Mouse (Mus musculus) hindlimb bud, embryonic 11.5 days (tissue): ENCODE measurements around the gene Tdp1.
A peak's percentile ranks its signal among the peaks of the same experiment; 100 is the strongest.

Experiments
- DNase-seq: peaks from one replicate; pipeline ENCODE4 v3.0.0-alpha.2; 2012; ENCODE audit warnings: low read depth, low spot score; ENCODE audit errors: extremely low spot score

Tdp1 gene

DNA sequence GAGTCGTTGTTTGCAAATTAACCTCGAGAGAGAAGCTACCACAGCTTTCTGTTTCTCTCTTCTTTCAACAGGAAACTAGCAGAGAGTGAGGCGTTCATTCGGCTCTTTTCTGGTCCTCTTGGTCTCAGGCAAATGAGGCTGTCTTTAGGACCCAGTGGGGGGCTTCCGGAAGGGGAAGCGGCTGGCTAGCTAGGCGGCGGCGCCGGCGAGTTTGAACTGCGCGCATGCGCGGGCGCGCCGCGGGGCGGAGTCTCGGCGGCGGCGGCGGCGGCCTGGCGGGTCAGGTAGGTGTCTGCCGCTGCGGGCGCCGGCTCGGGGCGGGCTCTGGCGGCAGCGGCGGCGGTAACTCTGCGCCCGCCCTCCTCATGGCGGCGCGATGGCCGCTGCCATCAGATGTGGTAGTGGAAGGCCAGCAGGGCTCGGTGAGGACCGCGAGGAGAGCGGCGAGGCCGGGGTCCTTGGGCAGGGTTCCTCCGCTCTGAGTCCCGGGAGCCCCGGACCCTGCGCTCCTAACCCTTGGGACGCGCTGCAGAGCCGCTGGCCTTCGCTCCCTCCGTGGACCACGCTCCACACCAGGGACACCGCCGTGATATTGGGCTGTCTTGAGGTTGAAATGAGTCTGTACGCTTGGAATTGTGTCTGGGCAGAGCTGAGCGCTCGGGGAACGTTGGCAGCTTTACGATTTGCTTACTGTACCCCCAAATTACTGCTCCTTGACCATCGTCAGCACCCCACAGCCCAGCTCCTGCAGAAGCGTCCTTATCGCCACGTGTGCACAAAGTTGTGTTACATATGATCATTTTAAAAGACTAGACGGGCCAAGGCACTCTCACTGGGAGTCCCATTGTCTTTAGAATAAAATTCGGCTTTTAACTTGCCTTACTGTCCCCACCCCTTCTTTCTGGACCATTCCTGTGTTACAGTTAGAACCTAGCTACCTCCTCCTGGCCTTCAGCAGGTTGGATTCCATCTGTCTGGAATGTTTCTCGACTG lies at the start of gene Tdp1, which contains the start of gene Efcab11:
TSS of gene Tdp1 (plus strand) at position 249 of the 993 bp plus-strand sequence.
TSS of gene Efcab11 (minus strand) at position 171 of the 993 bp plus-strand sequence.
- peak; percentile 81 for DNase-seq

DNA sequence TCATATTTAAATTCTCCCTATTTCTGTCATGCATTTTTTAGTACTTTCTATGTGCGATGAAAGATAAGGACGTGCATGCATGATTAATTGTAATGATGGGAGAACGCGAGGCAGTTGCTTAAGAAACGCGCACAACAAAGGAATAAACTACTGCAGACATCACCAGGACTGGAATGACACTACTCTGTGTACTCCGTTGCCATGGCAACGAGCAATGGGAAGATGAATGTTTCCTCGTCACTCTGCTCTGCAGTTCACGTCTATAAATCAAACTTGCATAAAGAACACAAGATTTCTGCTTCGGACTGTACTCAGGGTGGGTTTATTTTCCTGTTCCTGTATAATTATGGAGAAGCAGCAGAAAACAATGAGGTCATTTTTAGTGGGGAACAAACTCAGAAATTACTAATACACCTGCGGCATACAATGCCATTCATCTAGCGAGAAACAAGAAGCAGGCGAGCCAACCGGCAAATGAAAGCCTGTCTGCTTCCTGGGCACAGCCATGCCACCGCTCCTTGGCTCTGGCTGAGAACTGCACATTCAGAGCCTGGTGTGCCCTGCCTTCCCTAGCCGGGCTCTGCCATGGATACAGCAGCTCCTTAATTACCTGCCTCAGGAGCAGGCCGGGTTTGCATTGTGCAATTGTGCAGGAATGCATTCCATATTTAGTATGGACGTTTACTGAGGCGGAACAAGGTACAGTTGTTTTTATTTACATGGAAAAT lies 47.7 kb upstream of the Tdp1 start:
- peak; percentile 53 for DNase-seq

DNA sequence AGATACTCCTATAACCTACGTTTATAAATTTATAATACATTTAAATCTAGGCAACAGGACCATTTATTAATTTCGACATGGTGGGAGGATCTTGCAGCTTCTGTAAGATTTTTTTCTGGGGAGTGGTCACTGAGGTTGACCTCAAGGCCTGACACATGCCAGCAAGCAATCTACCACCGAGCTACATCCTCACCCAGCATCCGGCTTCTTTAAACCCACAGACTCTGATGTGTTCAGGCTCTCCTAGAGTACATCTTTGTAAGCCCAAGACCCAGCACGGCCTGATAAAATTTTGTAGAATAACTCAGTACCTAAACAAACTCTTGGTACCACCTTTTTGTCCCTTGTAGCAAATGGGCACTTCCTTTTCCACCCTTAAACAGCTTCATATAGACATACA lies 46.8 kb upstream of the Tdp1 start:
- no peak for DNase-seq

DNA sequence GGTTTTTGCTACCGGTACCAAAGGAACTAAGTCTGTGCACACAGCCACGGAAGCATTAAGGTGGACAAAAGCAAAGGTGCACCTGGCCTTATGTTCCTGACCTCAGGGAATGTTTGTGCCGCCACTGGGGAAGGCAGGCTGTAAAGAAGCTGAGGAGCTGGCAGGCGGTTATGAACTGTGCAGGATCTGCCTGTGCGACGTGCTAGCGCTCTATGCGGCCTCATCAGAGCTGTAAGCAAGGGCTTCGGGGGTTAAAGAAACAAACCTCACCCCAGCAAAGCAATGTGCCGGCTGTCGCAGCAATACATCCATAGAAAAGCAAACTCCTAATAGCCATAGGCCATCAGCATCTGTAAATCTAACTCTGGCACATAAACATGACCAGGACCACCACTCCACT lies 46.2 kb upstream of the Tdp1 start:
- no peak for DNase-seq

DNA sequence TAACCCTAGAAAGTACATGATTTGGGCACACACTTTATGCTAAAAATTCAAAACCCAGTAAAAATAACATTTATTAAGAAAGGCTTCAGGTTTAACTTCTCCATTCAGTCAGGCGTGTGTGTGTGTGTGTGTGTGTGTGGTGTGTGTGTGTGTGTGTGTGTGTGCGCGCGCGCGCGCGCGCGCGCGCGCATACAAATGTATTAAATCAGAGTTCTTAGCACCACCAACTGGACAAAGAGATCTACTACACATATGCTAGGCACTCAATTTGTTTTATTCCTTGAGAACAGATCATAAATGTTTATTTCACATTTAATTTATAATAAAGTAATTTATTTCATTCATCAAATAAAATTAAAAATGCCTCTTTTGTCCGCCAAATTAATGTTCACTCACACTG lies 45.6 kb upstream of the Tdp1 start:
- DNase-seq: no peak

DNA sequence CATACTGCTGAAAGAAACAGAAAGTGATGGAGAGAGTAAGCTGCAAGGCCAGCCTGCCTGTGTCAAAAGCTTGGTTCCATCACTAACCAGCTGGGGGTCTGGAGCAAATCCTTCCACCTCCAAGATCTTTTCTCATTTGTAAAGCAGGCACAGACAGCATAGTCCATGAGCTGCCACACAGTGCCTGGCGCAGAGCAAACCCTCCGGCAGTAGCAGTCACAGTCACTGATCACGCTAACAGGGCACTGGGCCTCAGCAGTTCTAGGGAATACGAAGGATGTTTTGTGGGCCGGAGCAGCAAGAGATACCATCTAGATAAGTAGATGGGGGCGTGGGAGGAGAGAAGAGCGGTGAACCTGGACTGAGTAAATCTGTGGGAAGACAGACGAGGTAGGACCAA lies 39.4 kb upstream of the Tdp1 start:
- DNase-seq: no peak

DNA sequence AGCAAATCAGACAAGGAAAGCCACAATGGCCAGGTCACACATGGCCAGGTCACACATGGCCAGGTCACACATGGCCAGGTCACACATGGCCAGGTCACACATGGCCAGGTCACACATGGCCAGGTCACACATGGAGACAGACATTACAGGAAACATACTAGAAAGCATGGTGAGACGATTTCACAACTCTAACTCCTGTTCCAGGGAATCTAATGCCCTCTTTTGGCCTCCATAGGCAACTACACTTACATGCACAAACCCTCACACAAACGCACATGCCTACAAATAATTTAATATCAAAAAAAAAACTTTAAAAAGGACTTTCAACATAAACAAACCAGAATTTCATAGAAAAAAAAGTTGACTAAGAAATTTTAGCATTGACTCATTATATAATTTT lies 34.3 kb upstream of the Tdp1 start:
- DNase-seq: no peak

DNA sequence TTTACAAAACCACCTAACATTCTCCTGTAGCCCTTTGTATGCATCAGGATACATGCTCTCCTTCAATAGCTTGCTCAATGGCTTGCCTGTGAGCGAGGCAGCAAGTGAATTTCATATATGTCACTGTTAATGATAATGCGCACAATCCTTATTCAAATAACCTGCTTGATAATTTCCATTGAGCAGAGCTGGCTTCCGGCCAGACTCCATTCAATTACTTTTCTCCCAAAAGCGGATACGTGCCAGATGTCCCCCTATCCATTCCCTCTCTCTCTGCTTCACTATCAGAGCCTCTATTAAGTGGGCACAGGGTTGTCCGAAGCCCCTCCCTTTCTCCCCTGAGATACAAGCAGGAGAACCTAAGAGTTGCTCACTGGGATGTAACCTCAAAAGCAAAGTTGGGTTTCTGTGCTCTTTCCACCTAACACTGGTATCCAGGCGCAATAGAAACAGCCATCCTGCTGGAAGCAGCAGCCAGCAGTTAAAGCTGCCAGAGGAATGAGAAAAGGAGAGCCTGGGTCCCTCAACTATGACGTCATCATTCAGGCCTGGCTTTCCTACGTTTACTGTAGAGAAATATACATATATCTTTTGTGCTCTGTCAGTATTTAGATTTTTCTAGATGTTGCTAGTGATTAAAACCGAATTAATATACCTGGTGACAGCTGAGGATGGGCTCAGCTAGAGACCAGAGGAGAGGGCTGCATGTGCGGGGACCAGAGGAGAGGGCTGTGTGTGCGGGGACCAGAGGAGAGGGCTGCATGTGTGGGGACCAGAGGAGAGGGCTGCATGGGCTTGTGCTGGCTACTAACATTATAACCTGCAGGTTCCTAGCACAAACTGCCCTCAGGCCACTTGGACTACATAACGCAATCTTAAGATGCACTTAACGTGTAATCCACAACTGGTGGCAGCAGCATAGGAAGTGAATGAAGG lies 30.7 kb upstream of the Tdp1 start:
- DNase-seq: no peak

DNA sequence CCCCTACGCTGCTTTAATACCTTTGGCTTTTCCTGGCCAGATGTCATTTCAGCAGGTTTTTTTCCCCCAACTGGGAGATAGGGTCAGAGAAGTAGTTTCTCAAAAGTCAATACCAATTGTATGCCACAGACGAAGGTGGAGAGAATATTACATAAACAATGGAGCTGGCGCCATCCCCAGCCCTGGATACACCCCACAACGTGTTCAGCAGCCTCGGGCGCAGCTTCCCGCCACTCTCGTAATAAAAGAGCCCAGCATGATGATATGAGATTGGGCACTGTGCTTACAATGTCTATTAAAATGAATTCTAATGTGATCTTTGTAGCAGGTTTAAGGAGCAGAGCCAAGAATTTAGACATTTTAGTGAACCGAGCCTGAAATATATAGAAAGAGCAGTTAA lies 28.3 kb upstream of the Tdp1 start:
- no peak for DNase-seq

DNA sequence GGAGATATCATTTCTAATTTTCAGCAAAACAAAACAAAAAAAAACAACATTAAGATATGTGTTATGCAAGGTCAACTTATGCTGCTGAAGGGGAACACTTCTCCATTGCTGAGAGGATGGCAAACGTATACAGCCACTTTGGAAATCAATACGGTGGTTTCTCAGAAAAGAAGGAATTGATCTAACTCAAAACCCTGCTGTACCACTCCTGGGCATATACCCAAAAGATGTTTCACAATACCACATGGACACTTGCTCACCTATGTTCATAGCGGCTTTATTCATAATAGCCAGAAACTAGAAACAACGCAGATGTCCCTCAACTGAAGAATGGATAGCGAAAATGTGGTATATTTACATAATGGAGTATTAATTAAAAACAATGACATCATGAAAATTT lies 25.7 kb upstream of the Tdp1 start:
- no peak for DNase-seq

DNA sequence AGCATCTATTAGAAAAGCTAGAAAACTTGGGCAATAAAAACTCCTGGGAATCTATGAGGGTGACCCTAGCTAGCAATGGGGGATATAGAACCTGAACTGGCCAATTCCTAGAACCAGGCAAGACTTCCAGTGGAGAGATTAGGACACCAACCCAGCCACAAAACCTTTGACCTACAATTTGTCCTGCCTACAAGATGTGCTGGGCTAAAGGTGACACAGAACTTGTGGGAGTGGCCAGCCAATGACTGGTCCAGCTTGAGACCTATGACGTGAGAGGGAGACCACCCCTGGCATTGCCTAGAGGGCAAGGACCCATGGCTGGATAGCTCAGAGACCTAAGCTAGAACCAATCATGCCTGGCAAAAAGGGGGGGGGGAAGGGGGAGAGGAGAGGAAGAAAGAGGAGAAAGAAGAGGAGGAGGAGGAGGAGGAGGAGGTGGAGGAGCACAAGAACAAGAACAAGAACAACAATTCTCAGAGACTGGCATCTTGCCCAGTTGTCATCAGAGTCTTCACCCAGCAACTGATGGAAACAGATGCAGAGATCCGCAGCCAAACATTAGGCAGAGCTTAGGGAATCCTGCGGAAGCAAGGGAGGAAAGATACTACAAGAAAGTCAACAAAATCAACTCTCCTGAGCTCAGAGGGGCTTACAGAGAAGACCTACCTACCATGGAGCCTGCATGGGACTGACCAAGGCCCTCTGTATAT lies 24.8 kb upstream of the Tdp1 start:
- no peak for DNase-seq

DNA sequence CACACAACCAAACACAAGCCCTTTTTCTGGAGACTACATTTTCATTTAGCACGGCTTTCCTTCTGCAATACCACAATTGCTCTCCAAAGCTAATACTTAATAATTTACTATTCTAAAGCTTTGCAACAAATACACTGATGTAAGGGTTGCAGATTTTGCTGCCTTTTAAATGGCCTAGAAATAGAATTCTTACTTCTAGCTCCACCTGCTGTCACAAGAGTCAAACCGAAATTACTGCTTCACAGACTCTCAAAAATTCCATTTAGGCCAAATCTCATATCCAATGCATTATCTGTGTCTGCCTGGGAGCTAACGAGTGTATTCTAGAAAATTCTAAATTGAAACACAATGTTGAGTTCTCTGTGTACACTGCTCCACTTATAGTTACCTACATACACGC lies 23.3 kb upstream of the Tdp1 start:
- DNase-seq: no peak

DNA sequence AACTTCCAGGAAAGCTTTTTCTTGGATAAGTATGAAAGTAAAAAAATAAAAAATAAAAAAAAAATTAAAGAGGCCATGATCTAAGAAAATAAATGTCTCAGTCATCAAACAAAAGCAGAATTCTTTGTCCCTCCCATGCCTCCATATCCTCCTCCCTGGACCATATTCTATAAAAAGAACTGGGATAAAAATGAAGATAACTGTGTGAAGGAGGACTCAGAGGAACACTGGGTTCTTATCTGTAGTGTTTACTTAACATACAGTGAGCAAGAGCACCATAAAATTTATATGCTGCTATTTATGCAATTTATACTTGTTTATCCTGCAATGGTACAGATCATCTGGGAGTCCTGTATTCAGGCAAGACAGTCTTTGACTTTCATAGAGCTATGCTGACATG lies 19.7 kb upstream of the Tdp1 start:
- DNase-seq: no peak

DNA sequence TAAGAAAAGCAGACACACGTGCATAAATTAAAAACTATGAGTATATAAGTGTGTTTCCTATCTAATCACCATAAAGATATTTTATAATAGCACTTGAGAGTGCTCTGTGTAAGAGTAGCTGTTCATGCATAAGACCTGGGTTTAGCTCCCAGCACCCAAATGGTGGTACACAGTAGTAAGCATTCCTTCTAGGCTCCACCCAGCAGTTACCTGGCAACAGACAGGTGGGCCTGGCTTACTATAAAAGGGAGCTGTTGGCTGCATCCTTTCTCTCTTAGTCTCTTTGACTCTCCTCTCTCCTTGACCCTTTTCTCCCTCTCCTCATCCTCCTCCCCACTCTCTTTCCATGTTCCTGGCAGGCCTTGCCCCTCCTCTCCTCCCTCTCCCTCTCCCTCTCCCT lies 15.5 kb upstream of the Tdp1 start:
- DNase-seq: no peak

DNA sequence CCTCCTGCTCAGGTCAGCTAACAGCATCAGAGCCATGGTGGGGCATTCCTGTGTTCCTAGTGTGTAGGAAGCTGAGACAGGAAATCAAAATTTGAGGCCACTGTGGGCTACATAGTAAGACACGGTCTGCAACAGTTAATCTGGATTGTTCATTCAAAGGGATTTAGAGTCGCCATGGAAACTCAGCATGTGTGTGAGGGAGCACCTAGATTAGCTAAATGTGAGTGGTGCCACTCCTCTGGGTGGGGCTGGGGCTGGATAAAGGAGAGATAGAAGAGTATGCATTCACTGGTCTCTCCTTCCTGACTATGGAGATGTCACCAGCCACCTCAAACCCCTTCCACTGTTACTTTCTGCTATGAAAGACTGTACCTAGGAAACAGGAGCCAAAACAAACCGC lies 10.9 kb upstream of the Tdp1 start:
- no peak for DNase-seq

DNA sequence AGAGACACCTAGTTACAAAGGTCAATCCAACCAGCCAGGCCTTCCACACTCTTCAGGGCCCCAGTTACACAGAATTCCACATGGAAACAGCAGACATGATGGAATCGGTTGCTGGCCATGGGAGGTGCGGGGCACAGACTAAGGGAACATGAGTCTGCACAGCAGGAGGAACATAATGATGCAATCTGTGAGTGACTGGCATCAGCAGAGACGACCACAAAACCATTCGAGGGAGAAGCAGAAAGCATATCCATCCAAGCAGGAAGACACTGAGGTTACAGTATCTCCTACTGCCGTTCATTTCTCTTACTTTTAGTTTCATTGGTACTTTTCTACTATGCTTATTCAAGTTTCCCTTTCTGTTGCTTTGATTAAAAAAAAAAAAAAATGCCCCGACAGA lies 9.7 kb upstream of the Tdp1 start:
- DNase-seq: no peak

DNA sequence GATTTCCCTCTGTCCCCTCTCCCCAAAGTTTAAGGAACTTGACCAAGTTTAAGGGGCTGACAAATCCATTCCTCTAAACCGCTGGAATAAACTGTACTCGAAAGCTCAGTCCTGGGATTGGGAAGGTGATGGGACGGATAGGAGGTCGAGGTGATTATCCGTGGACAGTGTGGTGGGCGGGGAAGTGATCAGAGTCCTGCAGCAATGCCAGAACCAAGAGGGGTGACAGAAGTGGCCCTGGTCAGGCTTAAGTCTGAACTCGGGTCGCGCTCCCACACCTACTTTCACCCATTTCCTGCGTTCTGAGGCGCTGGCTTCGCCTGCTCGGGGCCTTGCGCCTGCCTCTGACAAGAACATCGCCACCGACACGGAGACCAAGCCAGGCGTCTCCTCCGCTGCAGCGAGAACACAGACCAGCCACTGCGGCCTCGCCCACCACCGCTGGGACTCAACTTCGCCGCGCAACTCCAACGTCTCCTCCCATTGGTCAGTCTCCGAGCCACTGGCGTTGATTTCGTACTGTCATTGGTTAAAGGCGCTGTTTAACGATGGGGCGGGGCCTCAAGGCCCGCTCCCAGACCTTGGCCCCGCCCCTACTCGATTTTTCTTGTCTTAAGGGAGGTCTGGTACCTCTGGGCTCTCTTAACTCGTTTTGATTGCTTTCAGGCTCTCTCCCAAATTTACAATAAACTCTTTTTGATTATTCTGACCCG lies 1.2 kb upstream of the Tdp1 start:
- DNase-seq: peak; percentile 92

DNA sequence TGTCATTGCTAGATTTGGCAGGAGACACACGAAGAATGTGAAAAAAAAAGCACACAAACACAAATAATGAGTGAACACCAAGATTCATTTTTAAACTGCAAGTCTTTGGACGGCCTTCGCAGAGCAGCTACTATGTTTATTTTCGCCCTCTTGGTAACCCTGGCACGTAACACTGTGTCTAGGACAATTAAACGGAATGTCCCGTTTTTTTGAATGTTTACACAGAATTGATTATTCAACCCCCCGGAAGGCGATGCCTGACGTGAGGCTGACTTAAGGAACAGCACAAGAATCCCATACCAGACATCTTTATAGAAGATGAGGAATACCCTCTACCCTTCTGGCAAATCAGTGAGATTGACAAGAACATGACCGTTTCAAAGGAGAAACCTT lies 608 bp upstream of the Tdp1 start:
- no peak for DNase-seq

DNA sequence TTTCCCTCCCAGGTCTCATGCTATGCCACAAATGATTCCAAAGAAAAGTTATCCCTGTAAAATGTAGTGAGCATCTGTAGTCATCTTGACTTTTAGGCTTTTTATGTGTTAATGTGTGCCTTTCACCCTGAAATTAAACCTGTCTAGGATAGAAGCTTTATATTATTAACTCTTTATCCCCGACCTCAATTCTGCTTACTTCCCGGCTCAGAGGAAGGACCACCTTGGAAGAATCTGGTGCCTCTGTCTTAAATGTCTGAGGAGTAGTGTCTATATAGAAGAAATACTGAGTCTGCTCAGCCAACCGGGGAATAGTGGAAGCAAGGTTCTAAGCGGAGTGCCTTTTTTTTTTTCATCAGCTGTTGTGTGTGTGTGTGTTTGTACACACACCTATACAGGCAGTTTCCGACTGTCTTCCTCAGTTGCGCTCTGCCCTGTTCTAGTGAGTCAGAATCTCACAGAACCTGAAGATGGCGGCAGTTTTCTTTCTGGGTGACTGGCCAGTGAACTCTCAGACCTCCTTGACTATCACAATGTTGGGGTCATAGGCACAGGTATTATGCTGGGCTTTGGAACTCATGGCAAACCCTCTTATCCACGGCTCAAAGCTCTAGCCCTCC lies 1.1 kb downstream of the Tdp1 start:
- no peak for DNase-seq
